Mouse (Mus musculus) Muller cell, postnatal 12 days (primary cell): Measurements from ENCODE around the gene Bola3.

Source experiments
- DNase-seq: peaks from one replicate; pipeline ENCODE4 v3.0.0-alpha.2; 2015; ENCODE audit errors: inconsistent ontology term

The Bola3 gene

DNA sequence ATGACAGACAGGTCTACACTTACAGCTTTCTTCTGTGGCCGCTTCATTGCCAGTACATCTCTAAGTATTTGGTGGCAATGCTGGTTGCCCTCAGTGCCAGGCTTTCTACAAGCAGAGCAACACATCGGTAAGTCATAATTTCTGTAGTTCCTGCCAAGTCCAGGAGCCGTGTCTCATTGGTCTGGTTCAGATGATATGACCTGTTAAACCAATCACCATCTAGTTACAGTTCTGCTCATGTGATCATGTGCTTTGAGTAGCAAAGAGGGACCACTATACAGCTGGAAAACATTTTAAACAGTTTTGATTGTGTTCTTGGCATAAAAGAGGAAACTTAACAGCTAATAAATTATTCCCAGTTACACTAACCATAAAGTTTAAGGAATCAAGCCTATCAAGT, 1.0 kb upstream of the Bola3 start:
- DNase-seq: no peak

DNA sequence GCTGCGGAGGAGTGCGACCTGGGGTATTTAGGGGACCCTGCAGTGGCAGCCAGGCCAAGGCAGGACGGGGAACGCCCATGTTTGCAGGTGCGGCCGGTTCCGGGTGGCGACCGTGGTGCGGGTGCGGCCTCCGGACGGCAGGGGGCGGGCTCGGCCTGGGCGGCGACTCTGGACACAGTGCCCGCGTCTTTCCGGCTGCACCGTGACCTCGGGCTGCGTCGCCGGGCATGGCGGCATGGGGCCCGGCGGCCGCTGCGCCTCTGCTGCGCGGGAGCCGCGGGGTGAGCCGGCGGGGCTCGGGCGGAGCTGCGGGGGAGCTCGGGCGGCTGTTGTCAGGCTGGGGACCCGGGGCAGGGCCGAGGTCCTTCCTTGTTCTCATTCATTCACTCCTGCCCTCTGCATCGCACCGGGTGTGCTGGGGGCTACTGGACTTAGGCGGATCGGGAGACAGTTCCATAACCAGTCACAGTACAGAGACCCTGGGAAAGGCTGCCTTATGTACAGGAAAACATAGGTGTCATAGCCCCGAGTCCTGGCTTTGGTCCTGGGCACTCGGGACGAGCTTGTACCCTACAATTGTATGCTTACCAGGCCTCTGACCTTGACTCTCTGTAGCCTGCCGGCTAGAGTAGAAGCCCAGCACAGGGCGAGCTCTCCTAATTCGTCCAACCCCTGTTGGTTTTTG, 469 bp downstream of the Bola3 start:
- DNase-seq: peak; percentile 83

DNA sequence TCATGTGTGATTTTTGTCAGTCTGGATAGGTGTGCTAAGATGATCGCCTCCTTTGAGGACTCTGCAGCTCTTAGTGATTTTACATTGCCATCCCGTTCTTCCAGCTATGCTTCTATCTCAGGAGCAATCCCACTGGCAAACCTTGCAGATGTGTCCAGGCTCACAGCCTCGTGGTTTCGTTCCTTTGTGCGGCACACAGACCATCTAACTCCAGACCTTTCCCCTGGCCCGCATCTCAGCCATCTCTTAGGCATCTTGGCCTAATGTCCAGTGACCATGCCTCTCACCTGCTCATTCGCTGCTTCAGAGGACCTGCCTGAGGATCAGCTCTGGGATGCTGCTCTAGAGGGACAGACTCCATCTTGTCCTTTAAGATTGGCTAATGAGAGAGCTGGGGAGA, 1.2 kb downstream of the Bola3 start:
- DNase-seq: no peak

DNA sequence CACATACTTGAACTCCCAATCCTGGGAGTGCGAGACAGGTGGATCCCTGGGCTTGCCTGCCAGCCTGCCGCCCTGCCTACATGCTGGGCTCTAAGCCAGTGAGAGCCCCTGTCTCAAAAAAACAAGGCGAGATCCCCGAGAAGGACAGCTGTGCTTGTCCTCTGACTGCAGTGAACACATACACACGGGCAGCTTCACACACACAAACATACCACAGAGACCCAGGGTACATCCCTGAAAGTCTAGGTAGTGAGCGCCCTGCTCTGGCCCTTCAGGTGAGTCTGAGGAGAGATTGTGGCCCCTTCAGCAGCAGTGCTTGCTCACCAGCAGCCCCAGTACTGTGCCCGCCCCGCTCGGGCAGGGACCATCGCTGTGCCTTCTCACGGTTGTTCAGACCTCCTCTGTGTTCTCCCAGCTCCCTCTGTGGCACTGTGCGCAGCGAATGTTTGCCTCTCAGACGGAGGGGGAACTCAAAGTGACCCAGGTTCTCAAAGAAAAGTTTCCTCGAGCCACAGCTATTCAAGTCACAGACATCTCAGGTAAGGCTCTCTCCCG, 2.0 kb downstream of the Bola3 start:
- DNase-seq: no peak

DNA sequence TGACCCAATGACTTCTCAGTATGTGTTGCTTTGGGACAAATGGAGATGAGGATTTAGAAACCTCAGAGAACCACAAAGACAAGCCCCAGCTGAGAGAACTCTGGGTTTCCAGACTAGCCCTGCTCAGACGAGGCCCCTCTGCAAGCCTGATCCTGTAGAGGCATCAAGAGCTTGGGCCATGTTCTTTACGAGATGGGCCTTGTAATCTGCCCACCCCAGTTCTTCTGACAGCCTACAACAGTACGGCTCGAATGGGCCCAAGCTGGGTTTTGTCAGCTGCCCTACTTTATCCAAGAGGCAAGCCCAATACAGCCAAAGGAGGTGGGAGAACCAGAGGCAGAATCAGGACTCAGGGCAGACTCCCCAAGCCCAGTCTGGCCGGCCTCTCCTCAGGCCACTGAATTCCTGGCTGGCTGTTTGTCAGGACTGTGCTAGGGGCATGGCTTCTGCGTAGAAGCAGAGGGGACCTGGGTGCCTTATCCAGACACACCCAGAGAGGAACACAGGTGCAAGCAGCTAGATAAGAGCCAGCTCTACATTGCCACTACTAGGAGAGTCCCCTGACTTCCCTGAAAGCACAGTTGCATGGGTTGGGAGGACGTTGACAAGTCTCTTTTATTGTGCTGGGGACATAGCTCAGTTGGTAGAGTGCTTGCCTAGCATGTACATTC, 2.7 kb downstream of the Bola3 start:
- DNase-seq: no peak

DNA sequence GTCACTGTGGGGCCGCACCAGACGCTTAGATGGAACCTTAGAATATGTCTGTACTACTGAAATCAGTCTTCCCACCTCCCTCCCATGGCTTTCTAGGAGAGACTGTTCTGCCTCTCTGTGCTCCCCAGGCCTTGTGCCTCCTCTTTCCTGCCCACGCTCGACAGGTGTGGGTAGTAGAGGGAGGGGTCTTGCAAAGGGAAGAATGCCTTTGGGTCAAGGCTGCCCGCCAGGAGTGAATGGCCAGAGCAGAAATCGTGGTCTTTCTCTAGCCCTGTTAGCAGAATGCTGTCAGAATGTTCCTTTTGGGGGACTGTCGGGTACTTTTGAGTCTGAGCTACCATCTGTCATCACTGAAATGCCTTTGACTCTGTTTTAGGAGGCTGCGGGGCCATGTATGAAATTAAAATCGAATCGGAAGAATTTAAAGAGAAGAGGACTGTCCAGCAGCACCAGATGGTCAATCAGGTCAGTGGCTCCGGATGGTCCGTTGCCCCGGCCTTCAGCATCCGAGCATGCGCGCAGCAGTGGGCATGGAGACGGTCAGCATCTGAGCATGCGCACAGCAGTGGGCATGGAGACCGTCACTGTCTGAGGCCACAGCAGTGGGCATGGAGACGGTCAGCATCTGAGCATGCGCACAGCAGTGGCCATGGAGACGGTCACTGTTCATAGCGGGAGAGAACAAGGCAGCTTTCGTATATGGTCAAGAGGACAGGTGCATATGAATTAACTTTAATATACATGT, 3.9 kb downstream of the Bola3 start:
- no peak for DNase-seq

DNA sequence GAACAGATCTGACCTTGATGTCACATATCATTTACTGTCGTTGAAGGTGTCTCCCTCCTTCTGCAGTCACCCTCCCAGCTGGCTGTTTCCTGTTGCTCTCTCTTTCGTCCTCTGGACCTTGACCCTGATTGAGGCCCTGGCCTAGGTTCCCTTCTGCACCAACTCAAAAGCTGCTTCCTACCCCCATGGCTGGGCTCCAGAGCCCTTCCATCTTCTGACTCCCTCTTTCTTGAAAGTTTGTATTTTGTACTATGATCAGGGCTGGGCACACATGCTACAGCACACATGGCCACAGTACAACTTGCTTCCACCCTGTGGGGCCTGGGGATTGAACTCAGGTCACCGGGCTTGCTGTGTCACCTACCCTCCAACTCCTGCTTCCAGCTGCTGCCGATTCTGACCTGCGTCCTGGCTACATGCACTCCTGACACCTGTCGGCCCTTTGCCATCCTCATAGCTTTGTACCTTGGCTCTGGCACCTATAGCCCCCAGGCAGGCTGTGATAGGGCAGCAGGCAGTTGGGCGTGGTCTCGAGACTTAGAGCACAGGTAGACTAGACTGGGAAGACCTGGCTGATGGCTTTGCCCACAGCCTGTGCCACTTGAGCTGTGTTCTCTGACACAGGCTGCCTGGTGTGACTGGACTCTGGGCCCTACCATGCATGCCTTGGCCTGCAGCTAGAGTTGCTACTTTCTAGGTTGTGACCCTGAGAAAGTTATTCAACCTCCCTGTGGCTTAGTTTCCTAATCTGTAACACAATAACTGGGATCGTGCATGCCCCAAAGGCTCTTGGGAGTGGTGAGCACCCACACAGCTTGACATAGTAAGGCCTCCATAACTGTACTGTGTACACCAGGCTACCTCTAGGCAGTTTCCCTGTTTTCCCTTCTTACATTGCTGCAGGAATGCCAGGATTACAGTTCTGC, 6.2 kb downstream of the Bola3 start:
- DNase-seq: no peak

DNA sequence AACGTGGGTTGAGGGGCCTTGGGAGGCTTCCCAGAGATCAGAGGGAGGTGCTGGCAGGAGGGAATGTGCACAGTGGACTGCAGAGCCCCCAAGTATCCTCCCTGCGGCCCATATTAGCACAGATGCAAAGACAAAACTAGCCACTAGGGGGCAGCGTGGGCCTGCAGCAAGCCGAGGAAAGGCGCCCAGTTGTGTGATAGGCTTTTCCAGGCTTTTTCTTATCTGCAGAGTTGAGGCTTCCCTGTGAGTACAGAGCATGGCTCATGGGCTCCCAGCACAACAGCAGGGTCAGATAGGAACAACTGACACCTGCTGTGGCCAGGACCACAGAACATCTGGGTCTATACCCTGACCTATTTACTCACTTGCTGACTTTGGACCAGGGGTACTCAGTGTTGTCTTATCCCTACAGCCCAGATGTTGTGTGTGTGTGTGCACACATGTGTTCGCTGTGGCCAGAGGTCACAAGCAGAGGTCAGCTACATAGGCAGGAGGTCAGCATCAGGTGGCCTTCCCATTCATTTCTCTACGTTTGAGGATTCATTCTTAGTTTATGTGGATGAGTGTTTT, 7.7 kb downstream of the Bola3 start:
- DNase-seq: peak; percentile 52

DNA sequence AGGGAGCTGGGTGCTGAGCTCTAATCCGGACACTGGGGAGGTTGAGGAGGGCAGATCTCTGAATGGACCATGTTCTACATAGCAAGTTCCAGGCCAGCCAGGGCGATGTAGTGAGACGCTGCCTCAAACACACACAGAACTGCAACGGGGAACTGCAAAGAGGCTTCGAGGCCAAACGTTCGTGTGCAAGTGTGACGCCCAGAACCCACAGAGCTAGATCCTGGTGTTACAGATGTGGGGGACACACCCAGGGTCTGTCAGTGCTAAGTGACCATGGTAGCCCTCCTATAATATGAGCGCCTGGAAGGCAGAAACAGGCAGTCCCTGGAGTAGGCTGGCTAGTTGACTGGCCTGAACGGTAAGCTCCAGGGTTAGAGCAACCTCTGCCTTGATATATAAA, 8.5 kb downstream of the Bola3 start:
- DNase-seq: no peak

DNA sequence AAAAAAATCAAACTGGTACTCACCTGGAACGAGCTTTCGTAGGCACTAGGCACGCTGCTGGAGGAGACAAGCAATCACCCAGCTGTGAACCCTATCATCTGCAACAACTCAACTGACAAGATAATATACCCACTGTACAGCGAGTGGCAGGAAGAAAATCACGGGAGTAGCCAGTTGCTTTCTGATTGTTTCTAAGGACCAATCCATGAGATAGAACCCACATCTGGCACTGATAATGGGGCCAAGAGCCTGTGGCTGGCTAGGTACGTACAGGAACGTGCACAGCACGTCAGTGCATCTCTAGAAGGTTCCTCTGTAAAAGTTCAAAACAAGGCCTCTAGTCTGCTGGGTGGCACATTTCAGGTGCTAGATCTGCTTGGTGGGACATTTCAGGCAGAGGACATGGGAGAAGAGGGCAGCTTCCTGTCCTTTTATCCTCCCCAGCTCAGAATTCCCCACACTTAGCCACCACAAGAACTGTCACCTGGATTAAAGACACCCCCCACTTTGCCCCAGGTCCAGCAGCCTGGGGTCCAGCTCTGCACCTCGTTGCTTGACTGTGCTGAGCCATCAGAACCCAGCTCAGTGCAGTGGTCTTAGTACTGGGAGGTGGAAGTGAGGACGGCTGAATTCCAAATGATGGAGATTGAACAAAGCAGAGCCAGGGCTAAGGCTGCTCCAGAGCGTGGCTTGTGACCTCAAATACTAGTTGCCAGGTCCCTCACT, 12.7 kb downstream of the Bola3 start:
- DNase-seq: no peak

DNA sequence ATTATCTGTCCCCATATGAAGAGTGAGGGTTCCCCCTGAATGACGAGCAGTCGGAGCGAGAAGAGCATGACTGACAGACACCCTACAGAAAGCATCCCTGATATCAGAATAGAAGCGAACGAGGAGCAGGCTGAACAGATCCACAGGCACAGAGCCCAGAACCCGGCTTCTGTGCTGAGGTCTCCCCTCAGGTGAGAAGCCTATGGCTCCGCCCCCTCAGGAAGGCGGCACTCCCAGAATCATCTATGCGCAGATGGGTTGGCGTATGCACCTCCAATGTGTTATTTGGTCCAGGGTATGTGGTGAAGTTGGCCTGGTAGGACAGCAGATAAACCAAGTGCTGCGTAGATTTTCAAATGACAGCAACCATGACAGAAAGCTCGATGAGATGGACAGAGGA, 14.1 kb downstream of the Bola3 start:
- no peak for DNase-seq

DNA sequence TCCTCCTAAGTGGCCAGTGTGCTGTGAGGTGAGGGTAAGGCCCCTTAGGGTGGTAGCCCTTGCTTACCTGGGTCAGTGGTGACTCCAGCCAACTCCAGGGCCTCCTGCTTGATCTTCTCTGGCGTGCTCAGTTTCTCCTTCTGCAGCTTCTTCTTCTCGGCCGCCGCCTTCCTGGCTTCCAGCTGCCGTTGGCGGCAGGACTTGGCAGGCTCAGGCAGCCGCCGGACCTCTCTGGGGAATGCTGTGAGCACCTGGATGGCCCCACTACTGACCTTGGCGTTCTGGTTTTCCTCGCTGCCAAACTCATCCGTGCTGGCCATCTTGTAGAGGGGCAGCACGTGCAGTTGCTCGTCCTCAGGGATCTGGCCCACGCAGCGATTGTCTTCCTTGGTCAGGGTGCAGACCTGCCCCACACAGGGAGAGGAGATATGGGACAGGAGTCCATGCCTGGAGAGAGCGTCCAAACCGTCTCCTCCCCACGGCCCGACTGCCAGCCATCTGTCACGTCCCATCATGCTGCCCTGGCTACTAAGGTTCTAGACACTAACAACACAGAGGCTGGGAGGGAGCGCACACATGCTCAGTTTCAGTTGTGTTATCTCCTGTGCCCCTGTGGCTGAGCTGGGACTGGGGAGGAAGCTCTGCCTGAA, 21.5 kb downstream of the Bola3 start:
- DNase-seq: no peak

DNA sequence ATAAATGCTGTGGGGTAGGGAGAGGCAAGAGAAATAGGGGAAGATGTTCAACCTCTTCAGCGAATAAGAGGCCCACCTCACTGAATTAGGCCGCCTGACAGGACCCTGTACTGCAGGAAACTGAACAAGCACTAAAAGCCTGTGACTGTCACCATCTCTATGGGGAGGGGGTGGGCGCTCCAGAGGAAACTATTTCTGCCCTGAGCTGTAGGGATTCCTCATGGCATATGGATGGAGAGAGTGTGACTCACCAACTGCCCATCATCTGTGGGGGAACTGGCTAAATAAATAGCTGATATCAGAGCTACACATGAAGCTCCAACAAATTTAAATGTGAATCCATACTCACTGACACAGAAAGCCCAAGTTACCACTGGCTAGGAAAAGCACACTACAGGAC, 22.4 kb downstream of the Bola3 start:
- no peak for DNase-seq

DNA sequence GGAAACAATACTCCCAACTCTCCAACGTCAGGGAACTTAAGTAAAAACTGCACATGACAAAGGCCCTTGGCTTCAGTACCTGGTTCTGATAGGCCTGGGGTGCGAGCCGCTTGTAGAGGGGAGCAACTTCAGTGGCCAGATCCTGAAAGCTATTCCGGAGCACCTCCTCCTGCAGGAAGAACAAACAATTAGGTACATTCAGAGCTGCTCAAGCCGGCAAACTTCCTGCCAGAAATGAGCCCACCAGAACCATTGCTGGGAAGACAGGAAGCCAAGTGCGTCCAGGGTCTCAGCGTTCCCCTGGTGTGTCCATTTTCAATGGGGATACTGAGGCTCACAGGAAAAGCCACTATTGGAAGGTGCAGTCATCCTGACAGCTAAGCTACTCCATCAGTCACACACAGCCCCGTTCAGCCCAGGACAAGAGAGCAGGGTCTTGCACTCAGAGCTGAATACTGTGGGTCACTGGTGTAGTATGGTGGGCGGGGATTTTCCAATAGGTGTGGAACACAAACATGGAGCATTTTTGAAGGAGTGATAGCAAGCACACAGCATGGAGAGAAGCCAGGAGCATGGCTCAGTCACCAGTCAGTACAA, 24.9 kb downstream of the Bola3 start:
- no peak for DNase-seq

DNA sequence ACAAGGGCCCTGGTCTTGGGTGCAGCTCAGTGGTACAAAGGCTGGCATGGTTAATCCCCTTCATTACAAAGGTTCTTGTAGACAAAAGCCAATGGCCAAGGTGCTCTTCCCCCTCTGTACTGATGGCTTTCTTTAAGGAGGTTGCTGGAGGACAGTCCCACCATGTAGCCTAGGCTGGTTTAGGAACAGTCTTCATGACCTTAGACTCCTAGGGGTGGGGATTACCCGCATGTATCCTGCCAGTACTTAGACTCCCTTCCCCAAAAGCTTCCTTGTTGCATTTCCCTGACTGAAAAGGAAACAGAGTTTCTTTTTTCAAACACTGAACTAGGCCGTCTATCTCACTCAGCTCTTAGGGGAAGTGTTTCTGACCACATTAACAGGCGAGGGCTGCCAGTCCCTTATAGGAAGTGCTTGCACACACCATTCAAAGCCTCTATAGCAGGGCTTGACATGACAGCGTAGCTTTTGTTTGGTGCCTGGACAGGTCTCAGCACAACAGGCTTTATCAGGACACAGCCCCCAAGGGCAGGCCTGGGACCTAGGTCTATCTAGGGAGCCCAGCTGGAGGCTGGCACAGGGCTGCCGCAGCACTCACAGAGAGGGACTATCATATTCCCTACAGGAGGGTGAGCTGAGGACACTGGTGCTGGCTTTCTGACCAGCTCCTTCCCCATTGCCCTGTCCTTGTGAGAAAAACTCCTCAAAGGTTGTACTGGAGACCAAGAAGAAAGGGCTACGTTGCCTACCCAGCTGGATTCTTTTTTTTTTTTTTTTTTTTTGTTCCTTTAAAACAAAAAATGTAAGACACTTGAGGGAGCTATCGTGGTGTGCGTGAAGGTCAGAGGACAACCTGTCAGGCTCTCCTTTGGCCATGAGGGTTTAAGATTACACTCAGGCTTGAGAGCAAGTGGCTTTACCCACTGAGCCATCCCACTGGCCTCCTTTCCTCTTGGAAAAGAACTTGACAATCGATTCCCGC, 32.9 kb downstream of the Bola3 start:
- no peak for DNase-seq

DNA sequence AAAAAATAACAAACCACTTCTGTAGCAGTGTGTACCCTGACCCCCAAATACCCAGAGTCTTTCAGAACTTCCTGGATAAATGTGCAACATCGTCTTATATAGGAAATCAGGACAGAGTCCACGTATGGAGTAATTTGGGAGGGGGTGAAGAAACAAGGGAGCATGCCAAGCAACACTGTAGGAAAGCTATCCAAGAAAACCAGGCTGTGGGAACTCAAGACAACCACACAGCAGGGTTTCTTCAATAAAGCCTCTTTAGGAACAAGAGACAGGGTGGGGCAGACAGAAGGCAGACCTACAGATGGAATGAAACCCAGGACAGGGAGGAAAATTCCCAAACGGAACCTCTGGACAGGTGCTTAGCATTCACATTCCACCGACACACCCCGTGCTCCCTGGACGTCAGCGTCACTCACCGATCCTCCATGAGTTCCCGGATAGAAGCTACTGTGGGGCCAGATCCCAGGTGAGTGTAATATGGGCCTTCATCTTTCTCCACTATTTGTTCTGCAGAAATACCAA, 36.7 kb downstream of the Bola3 start:
- no peak for DNase-seq

DNA sequence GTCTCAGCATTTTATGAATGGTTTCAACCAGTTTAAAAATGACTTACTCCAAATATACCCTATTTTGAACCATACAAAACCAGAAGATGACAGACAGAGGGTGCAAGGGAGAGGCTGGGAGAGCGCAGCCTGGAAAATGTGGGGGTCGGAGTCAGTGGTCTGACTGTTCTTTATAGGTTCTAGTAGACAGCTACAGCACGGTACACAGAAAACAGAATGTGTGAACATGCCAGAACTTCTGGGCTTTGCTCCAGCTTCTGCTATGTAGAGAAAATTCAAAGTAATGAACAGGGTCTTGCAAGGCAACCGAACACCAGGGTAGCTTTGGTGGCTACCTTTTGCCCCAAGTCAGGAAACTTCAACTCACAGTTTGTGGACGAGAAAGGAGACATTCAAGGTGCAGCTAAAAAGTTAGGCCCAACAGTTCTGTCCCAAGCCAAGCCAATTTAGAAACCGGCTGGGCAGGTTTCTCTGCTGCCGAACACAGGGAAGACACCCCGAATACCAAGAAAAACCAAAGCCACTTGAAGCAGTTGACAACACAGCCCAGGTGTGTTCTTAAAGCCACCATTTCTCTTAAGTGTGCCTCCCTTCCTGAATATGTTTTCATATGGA, 43.3 kb downstream of the Bola3 start:
- DNase-seq: no peak

DNA sequence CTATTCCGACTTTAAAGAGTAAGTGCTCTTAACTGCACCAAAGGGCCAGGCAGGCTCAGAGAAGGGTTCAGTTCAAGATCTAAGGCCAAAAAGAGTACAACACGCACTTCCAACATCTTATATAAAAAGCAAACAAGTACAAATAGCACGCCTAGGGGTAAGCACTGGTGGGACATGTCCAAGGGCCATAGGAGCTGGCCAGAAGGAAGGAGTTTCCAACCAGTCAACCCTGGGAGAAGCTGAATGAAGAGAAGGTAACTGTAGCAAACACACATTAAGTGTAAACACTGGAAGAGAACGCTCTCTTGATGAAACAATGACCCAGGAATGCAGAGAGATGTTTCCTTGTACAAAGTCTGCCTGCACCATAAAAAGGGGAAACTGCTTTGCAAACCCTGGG, 45.2 kb downstream of the Bola3 start:
- no peak for DNase-seq
